Mouse (Mus musculus): Measurements from ENCODE around the gene Slc17a8.

DNA sequence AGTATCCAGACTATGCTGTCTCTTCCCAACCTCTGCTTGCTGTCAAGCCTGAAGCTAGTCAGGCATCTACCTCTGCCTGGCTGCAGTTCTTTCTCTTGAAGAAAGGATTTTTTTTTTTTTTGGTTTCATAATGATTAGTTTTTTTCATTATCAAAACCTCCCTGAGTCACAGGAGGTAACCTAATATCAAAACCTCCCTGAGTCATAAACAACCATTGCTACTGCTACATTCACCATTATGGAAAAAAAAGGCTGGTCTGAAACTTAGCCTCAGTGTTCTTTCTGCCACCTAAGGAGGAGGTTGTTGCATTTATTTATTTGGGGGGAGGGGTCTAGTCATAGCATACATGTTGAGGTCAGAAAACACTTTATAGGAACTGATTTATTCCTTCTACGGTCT, 31.2 kb downstream of the Slc17a8 start:
- TF ChIP-seq CTCF (IDR thresholded peaks at IDR 0.05 in 2 of 3, conservative IDR thresholded peaks at IDR 0.05 in 1 of 3; ENCODE audit: control insufficient read depth in 1 of 3, insufficient read depth in 1 of 3, low read depth in 2 of 3, low read length in 3 of 3, poor library complexity in 1 of 3, severe bottlenecking in 1 of 3) (no peak), POLR2AphosphoS2 (IDR thresholded peaks at IDR 0.05; ENCODE audit: low read length) (no peak), NELFE (IDR thresholded peaks at IDR 0.05; ENCODE audit: low read depth, low read length) (no peak), RCOR1 (IDR thresholded peaks at IDR 0.05; ENCODE audit: low read depth, low read length) (no peak), MAX (IDR thresholded peaks at IDR 0.05; ENCODE audit: low read length) (no peak), EP300 (IDR thresholded peaks at IDR 0.05; ENCODE audit: low read depth in 1 of 2, low read length in 2 of 2) (no peak), CHD1 (IDR thresholded peaks at IDR 0.05; ENCODE audit: low read depth, low read length) (no peak), JUND (IDR thresholded peaks at IDR 0.05; ENCODE audit: low read depth, low read length) (no peak), ELF1 (IDR thresholded peaks at IDR 0.05; ENCODE audit: low read depth, low read length) (no peak), GATA1 (IDR thresholded peaks at IDR 0.05; ENCODE audit: low read depth, low read length) (no peak), POLR2A (IDR thresholded peaks at IDR 0.05; ENCODE audit: control insufficient read depth in 1 of 2, insufficient read depth in 1 of 2, low read depth in 1 of 2, low read length in 2 of 2, poor library complexity in 1 of 2) (no peak), TCF12 (IDR thresholded peaks at IDR 0.05; ENCODE audit: low read depth, low read length) (no peak), MYC (IDR thresholded peaks at IDR 0.05; ENCODE audit: low read depth, low read length) (no peak), SMC3 (IDR thresholded peaks at IDR 0.05; ENCODE audit: low read depth, low read length) (no peak)
